9 mouse cellular contexts compared by ENCODE assay signal in the genomic region with DNA sequence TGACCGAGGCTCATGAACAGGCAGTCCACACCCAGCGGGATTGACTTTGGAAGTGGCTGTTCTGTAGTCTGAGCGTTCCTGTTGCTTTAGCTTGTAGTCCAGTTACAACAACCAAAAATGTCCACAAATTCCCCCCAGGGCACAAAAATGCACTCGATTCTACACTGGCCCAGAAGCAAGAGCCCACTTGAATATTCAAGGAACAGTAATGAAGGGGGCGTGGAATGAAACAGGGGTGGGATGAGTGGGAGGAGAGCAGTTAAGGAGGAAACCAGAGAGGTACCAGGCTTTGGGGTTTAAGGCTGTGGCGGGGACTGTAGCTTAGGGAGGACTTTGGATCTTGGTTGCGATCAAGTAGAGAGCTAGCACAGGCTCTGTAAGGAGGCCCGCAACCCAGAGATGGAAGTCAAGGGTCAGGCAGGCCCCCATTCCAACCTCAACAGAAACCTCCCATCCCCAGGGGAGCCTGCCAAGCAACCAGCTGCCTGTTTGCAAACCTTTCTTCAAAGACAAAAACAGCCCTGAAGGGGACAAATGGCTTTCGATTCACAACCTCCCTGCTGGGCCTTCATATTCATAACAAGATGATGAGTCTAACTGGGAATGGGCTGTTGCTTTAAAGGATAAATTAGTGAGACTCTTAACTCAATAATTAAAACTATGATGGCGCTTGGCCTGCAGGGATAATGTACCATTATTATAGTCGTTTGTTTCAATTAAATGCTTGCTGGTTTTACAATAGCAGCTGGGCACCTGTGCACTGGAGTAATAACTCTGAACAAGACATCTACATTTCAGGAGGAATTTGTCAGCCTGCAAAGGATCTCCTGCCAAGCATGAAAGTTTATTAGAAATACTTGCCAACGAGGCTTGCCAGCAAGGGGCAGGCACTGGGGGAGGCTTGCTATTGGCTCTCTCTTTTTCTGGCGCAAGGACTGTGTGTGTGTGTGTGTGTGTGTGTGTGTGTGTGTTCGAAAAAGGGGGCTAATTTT.
DNase-seq lines count a peak whose midpoint lies in the region; ATAC-seq and TF ChIP-seq lines count a peak whose summit lies in the region.
"Had no signal": no experiment of that assay in that cellular context is flagged by ENCODE, and none has a peak within 500 bp of the region (broad histone marks: within the 10 kb centered on the region; RNA-seq: fewer than 3 reads in every experiment).

No protein-coding gene starts in this region.

- TF ChIP-seq POLR2A in brain, embryonic 14.5 days (IDR thresholded peaks at IDR 0.05; ENCODE audit: borderline replicate concordance, extremely low read depth, insufficient read depth, insufficient read length, poor library complexity, severe bottlenecking), result no peak

- H3K9ac ChIP-seq in hindbrain, embryonic 12.5 days, result no peak overlapping the region
- no peak overlapping the region for H3K9ac ChIP-seq in midbrain, embryonic 14.5 days (replicated peaks; ENCODE audit: low read length)
- H3K9ac ChIP-seq: heart, embryonic 13.5 days had no signal

- H3K27ac ChIP-seq in hindbrain, embryonic 12.5 days, result peak overlapping the region; percentile 64; the same call in 1 of the 2 replicates
- H3K27ac ChIP-seq in midbrain, embryonic 14.5 days (replicated peaks; ENCODE audit: low read depth, low read length), result peak overlapping the region; percentile 55; the same call in 1 of the 2 replicates
- H3K27ac ChIP-seq in left cerebral cortex, adult 2 months, result no peak overlapping the region
- H3K27ac ChIP-seq: heart, embryonic 13.5 days had no signal

- WGBS in hindbrain, embryonic 12.5 days, result 32% methylated on average over 14 of the region's 14 CpGs
- 29% methylated on average over 14 of the region's 14 CpGs for WGBS in midbrain, embryonic 14.5 days

- H3K4me1 ChIP-seq in hindbrain, embryonic 12.5 days, result peaks cover 64% of the 10 kb centered on the region
- peaks cover 52% of the 10 kb centered on the region for H3K4me1 ChIP-seq in midbrain, embryonic 14.5 days (ENCODE audit: control insufficient read depth, insufficient read depth, low read length)
- H3K4me1 ChIP-seq: heart, embryonic 13.5 days had no signal

- peak; percentile 25 to 51 for DNase-seq in layer of hippocampus, postnatal 10 days (ENCODE audit: low spot score in 2 of 2)
- DNase-seq in layer of hippocampus, postnatal 36 days, result no peak
- DNase-seq in brain, embryonic 14.5 days (ENCODE audit: low read depth), result peak; percentile 91
- DNase-seq in midbrain, embryonic 14.5 days, result peak; percentile 72
- no peak for DNase-seq in testis, postnatal 14 days (ENCODE audit: low spot score)
- no peak for DNase-seq in left cerebral cortex, adult 2 months (ENCODE audit: extremely low spot score in 1 of 2, low spot score in 2 of 2)
- DNase-seq: right cerebral cortex, adult 18-20 months had no signal

- no peak for TF ChIP-seq CTCF in brain, embryonic 14.5 days (IDR thresholded peaks at IDR 0.05; ENCODE audit: borderline replicate concordance, extremely low read depth, insufficient read depth, insufficient read length)
- TF ChIP-seq CTCF in left cerebral cortex, adult 2 months (IDR thresholded peaks at IDR 0.05), result no peak

- peaks cover 50% of the 10 kb centered on the region for H3K27me3 ChIP-seq in hindbrain, embryonic 12.5 days
- H3K27me3 ChIP-seq in midbrain, embryonic 14.5 days (ENCODE audit: control insufficient read depth, insufficient read depth, low read length), result 0 out of 2 replicates have a peak, but pooled peaks cover 6% of the 10 kb centered on the region
- H3K27me3 ChIP-seq: heart, embryonic 13.5 days had no signal

- no peaks in the 10 kb centered on the region for H3K36me3 ChIP-seq in hindbrain, embryonic 12.5 days
- H3K36me3 ChIP-seq in midbrain, embryonic 14.5 days (ENCODE audit: control insufficient read depth, insufficient read depth, low read length), result no peaks in the 10 kb centered on the region
- H3K36me3 ChIP-seq: heart, embryonic 13.5 days had no signal

- no peaks in the 10 kb centered on the region for H3K9me3 ChIP-seq in hindbrain, embryonic 12.5 days (replicated peaks)
- H3K9me3 ChIP-seq in midbrain, embryonic 14.5 days (ENCODE audit: control insufficient read depth, low read length), result no peaks in the 10 kb centered on the region
- H3K9me3 ChIP-seq: heart, embryonic 13.5 days had no signal

- no peak overlapping the region for H3K4me3 ChIP-seq in hindbrain, embryonic 12.5 days
- no peak overlapping the region for H3K4me3 ChIP-seq in midbrain, embryonic 14.5 days (replicated peaks; ENCODE audit: low read depth, low read length)
- no peak overlapping the region for H3K4me3 ChIP-seq in left cerebral cortex, adult 2 months
- H3K4me3 ChIP-seq: heart, embryonic 13.5 days had no signal

- intact Hi-C loops in left cerebral cortex, adult 2 months (cut with DNase I), result no loop called here

- peak; percentile 49; the same call in 1 of the 2 replicates for ATAC-seq in hindbrain, embryonic 12.5 days (ENCODE audit: low FRiP score)
- ATAC-seq in midbrain, embryonic 14.5 days (ENCODE audit: low FRiP score, low TSS enrichment), result peak; percentile 32; the same call in 1 of the 2 replicates

- H3K4me2 ChIP-seq in hindbrain, embryonic 12.5 days (replicated peaks), result no peak overlapping the region
- H3K4me2 ChIP-seq in midbrain, embryonic 14.5 days (ENCODE audit: low read length), result no peak overlapping the region
- H3K4me2 ChIP-seq: heart, embryonic 13.5 days had no signal

Comparison
In these comparisons a context has a peak if more than half of its experiments do, and no peak if none do; other contexts are left out.
1. DNase-seq: peak in layer of hippocampus, postnatal 10 days (2 of 2), brain, embryonic 14.5 days (single experiment) and midbrain, embryonic 14.5 days (single experiment); none in layer of hippocampus, postnatal 36 days (0 of 2), testis, postnatal 14 days (single experiment) and left cerebral cortex, adult 2 months (0 of 2).